ENCODE assay signal across 9 mouse cellular contexts in genomic region chr10:25446953-25447525, GRCm38 (mm10).
A peak's percentile ranks its signal among the peaks of the same experiment; 100 is the strongest.
DNase-seq lines count a peak whose midpoint lies in the region; ATAC-seq and TF ChIP-seq lines count a peak whose summit lies in the region.
"Had no signal": no experiment of that assay in that cellular context is flagged by ENCODE, and none has a peak within 500 bp of the region (broad histone marks: within the 10 kb centered on the region; RNA-seq: fewer than 3 reads in every experiment).

No protein-coding gene starts in this region.

- TF ChIP-seq CTCF in kidney, postnatal 0 days (IDR thresholded peaks at IDR 0.05; ENCODE audit: low read depth): no peak

- H3K9ac ChIP-seq in kidney, postnatal 0 days (ENCODE audit: low read depth, low read length): no peak overlapping the region
- H3K9ac ChIP-seq in neural tube, embryonic 15.5 days (replicated peaks): no peak overlapping the region
- no peak overlapping the region for H3K9ac ChIP-seq in heart, embryonic 16.5 days (ENCODE audit: low read length)

- no peak overlapping the region for H3K4me3 ChIP-seq in kidney, postnatal 0 days (replicated peaks; ENCODE audit: low read depth, low read length)
- no peak overlapping the region for H3K4me3 ChIP-seq in neural tube, embryonic 15.5 days (replicated peaks)
- H3K4me3 ChIP-seq in heart, embryonic 16.5 days (ENCODE audit: low read length): no peak overlapping the region

- H3K27ac ChIP-seq in kidney, postnatal 0 days: no peak overlapping the region
- H3K27ac ChIP-seq in neural tube, embryonic 15.5 days (replicated peaks): no peak overlapping the region
- peak overlapping the region; percentile 71 for H3K27ac ChIP-seq in heart, embryonic 16.5 days (ENCODE audit: low read length)

- H3K4me1 ChIP-seq in kidney, postnatal 0 days (replicated peaks; ENCODE audit: insufficient read depth, low read length): peaks cover 7% of the 10 kb centered on the region; the same call in 1 of the 2 replicates
- peaks cover 7% of the 10 kb centered on the region for H3K4me1 ChIP-seq in neural tube, embryonic 15.5 days
- H3K4me1 ChIP-seq in heart, embryonic 16.5 days (ENCODE audit: control insufficient read depth, insufficient read depth, low read length): peaks cover 33% of the 10 kb centered on the region

- 37% methylated on average over 5 of the region's 5 CpGs for WGBS in kidney, postnatal 0 days
- 66% methylated on average over 5 of the region's 5 CpGs for WGBS in neural tube, embryonic 15.5 days
- WGBS in heart, embryonic 16.5 days: 47% methylated on average over 5 of the region's 5 CpGs

- peaks cover 8% of the 10 kb centered on the region for H3K36me3 ChIP-seq in kidney, postnatal 0 days (ENCODE audit: insufficient read depth, low read length)
- H3K36me3 ChIP-seq in neural tube, embryonic 15.5 days: 0 out of 2 replicates have a peak, but pooled peaks cover 3% of the 10 kb centered on the region
- H3K36me3 ChIP-seq in heart, embryonic 16.5 days (ENCODE audit: control insufficient read depth, insufficient read depth): peaks cover 14% of the 10 kb centered on the region

- no peak; the same call in 1 of the 2 replicates for ATAC-seq in kidney, postnatal 0 days (replicated peaks; ENCODE audit: low FRiP score, low read depth)
- ATAC-seq in neural tube, embryonic 15.5 days (ENCODE audit: low FRiP score): 0 out of 2 replicates have a peak, but pooled peaks have one; percentile 31
- ATAC-seq in heart, embryonic 16.5 days (replicated peaks; ENCODE audit: extremely low read depth, insufficient read depth, low FRiP score): peak; percentile 55
- ATAC-seq: inflammation-experienced regulatory T-cells, adult 6 months had no signal

- no peaks in the 10 kb centered on the region for H3K9me3 ChIP-seq in kidney, postnatal 0 days (replicated peaks; ENCODE audit: low read length)
- H3K9me3 ChIP-seq in neural tube, embryonic 15.5 days (replicated peaks): no peaks in the 10 kb centered on the region
- no peaks in the 10 kb centered on the region for H3K9me3 ChIP-seq in heart, embryonic 16.5 days (replicated peaks; ENCODE audit: control insufficient read depth, low read length)

- no peak overlapping the region for H3K4me2 ChIP-seq in kidney, postnatal 0 days (ENCODE audit: low read length)
- H3K4me2 ChIP-seq in neural tube, embryonic 15.5 days: no peak overlapping the region
- no peak overlapping the region for H3K4me2 ChIP-seq in heart, embryonic 16.5 days (ENCODE audit: low read depth, low read length)

- peak; percentile 40 for DNase-seq in kidney, postnatal 0 days (ENCODE audit: low spot score)
- no peak for DNase-seq in kidney, postnatal 36 days
- no peak for DNase-seq in neural tube, embryonic 10.5 days (ENCODE audit: extremely low spot score, low spot score)
- no peak for DNase-seq in testis, postnatal 14 days (ENCODE audit: low spot score)
- no peak for DNase-seq in adrenal gland, postnatal 10 days
- DNase-seq: midbrain, embryonic 14.5 days had no signal

- H3K27me3 ChIP-seq in kidney, postnatal 0 days (ENCODE audit: insufficient read depth, low read length): no peaks in the 10 kb centered on the region
- H3K27me3 ChIP-seq in neural tube, embryonic 15.5 days (replicated peaks): no peaks in the 10 kb centered on the region
- H3K27me3 ChIP-seq in heart, embryonic 16.5 days (ENCODE audit: control insufficient read depth, insufficient read depth, low read length): no peaks in the 10 kb centered on the region
